ENCODE assay signal across 1 mouse cellular context in genomic region chr16:89765470-89765869, GRCm38 (mm10).
TF ChIP-seq lines count a peak whose summit lies in the region.

No protein-coding gene starts in this region.

TF ChIP-seq in CH12.LX, 34 proteins besides CTCF, POLR2A, EP300 and RAD21 (continued from another document):
- TF ChIP-seq PAX5 (IDR thresholded peaks at IDR 0.05; ENCODE audit: low read length) (no peak), UBTF (IDR thresholded peaks at IDR 0.05; ENCODE audit: low read depth, low read length) (no peak), IRF4 (IDR thresholded peaks at IDR 0.05; ENCODE audit: low read depth, low read length) (no peak), ZNF384 (IDR thresholded peaks at IDR 0.05; ENCODE audit: low read depth, low read length) (no peak), MAZ (IDR thresholded peaks at IDR 0.05; ENCODE audit: low read depth, low read length) (no peak), GABPA (IDR thresholded peaks at IDR 0.05; ENCODE audit: insufficient replicate concordance, low read depth, low read length) (no peak), MYC (IDR thresholded peaks at IDR 0.05; ENCODE audit: low read depth, low read length) (no peak), TCF12 (IDR thresholded peaks at IDR 0.05; ENCODE audit: low read depth, low read length) (no peak), CHD1 (IDR thresholded peaks at IDR 0.05; ENCODE audit: low read depth, low read length) (no peak), HCFC1 (IDR thresholded peaks at IDR 0.05; ENCODE audit: low read depth, low read length) (no peak)
TF ChIP-seq in CH12.LX: peak in this region for 0.
